Mouse (Mus musculus) MEL (cell line): ENCODE results near the gene Sfpq.

Experiments
- CTCF ChIP-seq, 3 experiments: IDR thresholded peaks in 2 of 3; conservative IDR thresholded peaks in 1 of 3; 2 replicates each; pipeline ENCODE4 v1.5.1; 2011 to 2012; ENCODE audit warnings: low read length in 3 of 3, low read depth in 2 of 3, mild to moderate bottlenecking in 2 of 3, improper control_type of control experiment in 1 of 3, inconsistent platforms in 1 of 3, mixed read lengths in 1 of 3, moderate library complexity in 1 of 3; ENCODE audit not compliant: control insufficient read depth in 1 of 3, insufficient read depth in 1 of 3, poor library complexity in 1 of 3, severe bottlenecking in 1 of 3
- EP300 ChIP-seq, 2 experiments: IDR thresholded peaks; 2 replicates each; pipeline ENCODE4 v1.6.1; 2011; ENCODE audit warnings: improper control_type of control experiment in 2 of 2, low read length in 2 of 2, low read depth in 1 of 2, mild to moderate bottlenecking in 1 of 2
- MYC ChIP-seq: IDR thresholded peaks from 2 replicates; pipeline ENCODE4 v1.6.1; 2011; ENCODE audit warnings: low read depth, mild to moderate bottlenecking, low read length, improper control_type of control experiment, moderate library complexity
- NELFE ChIP-seq: IDR thresholded peaks from 2 replicates; pipeline ENCODE4 v1.6.1; 2011; ENCODE audit warnings: low read depth, low read length, improper control_type of control experiment
- POLR2A ChIP-seq, 2 experiments: IDR thresholded peaks; 2 replicates each; pipeline ENCODE4 v1.6.1; 2011 to 2012; ENCODE audit warnings: low read length in 2 of 2, mild to moderate bottlenecking in 2 of 2, control low read depth in 1 of 2, improper control_type of control experiment in 1 of 2, low read depth in 1 of 2, moderate library complexity in 1 of 2; ENCODE audit not compliant: control insufficient read depth in 1 of 2, insufficient read depth in 1 of 2, poor library complexity in 1 of 2
- SMC3 ChIP-seq: IDR thresholded peaks from 2 replicates; pipeline ENCODE4 v1.6.1; 2011; ENCODE audit warnings: low read depth, low read length, improper control_type of control experiment
- USF2 ChIP-seq, 2 experiments: IDR thresholded peaks; 2 replicates each; pipeline ENCODE4 v1.6.1; 2011 to 2012; ENCODE audit warnings: improper control_type of control experiment in 2 of 2, low read length in 2 of 2, borderline replicate concordance in 1 of 2, inconsistent platforms in 1 of 2, low read depth in 1 of 2, mild to moderate bottlenecking in 1 of 2; ENCODE audit not compliant: insufficient read depth in 1 of 2
- ZKSCAN1 ChIP-seq: IDR thresholded peaks from 2 replicates; pipeline ENCODE4 v1.6.1; 2012; ENCODE audit warnings: low read depth, mild to moderate bottlenecking, inconsistent platforms, low read length, improper control_type of control experiment, moderate library complexity
- ZMIZ1 ChIP-seq: IDR thresholded peaks from 2 replicates; pipeline ENCODE4 v1.6.1; 2012; ENCODE audit warnings: low read depth, mild to moderate bottlenecking, inconsistent platforms, low read length, improper control_type of control experiment, moderate library complexity

DNA sequence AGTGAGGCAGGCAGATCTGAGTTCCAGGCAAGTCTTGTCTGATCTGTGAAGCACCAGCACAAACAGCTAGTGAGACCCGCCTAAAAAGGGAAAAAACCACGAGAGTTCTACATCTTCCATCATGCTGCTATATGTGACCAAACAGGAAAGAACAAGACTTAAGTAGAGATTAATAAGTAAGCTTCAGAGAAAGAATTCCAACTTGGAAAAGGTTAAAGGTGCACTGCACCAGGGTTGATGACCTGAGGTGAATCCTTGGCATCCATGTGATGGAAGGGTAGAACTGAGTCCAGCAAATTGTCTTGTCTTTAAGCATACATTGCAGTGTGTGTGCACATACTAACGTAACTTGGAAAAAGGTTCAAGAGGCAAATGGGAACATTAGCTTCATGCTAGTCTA, 16.0 kb downstream of the Sfpq start:
- TF ChIP-seq USF2 (IDR thresholded peaks at IDR 0.05; ENCODE audit: borderline replicate concordance in 1 of 2, insufficient read depth in 1 of 2, low read depth in 1 of 2, low read length in 2 of 2) (no peak), CTCF (IDR thresholded peaks at IDR 0.05 in 2 of 3, conservative IDR thresholded peaks at IDR 0.05 in 1 of 3; ENCODE audit: control insufficient read depth in 1 of 3, insufficient read depth in 1 of 3, low read depth in 2 of 3, low read length in 3 of 3, poor library complexity in 1 of 3, severe bottlenecking in 1 of 3) (no peak), SMC3 (no peak), ZKSCAN1 (no peak), EP300 (IDR thresholded peaks at IDR 0.05; ENCODE audit: low read depth in 1 of 2, low read length in 2 of 2) (no peak), ZMIZ1 (no peak), POLR2A (IDR thresholded peaks at IDR 0.05; ENCODE audit: control insufficient read depth in 1 of 2, insufficient read depth in 1 of 2, low read depth in 1 of 2, low read length in 2 of 2, poor library complexity in 1 of 2) (no peak; a peak in 1 of 4 replicates), MYC (no peak), NELFE (no peak)
